Mouse (Mus musculus) ES-E14 (cell line): ENCODE data around the gene R3hdm2.

Source experiments
- CHD2 ChIP-seq: IDR thresholded peaks from 2 replicates; pipeline ENCODE4 v1.6.1; 2014; ENCODE audit warnings: mild to moderate bottlenecking, low read depth, low read length, inconsistent platforms
- HCFC1 ChIP-seq: IDR thresholded peaks from 2 replicates; pipeline ENCODE4 v1.6.1; 2012; ENCODE audit warnings: low read length, inconsistent platforms, borderline replicate concordance; ENCODE audit not compliant: insufficient read depth
- MAFK ChIP-seq: IDR thresholded peaks from 2 replicates; pipeline ENCODE4 v1.6.1; 2014; ENCODE audit warnings: mild to moderate bottlenecking, low read depth, low read length, inconsistent platforms; ENCODE audit not compliant: insufficient read depth
- ZC3H11A ChIP-seq: IDR thresholded peaks from 2 replicates; pipeline ENCODE4 v1.6.1; 2012; ENCODE audit warnings: low read depth, mild to moderate bottlenecking, inconsistent platforms, low read length, borderline replicate concordance
- ZNF384 ChIP-seq: IDR thresholded peaks from 2 replicates; pipeline ENCODE4 v1.6.1; 2012; ENCODE audit warnings: low read depth, low read length, inconsistent platforms

DNA sequence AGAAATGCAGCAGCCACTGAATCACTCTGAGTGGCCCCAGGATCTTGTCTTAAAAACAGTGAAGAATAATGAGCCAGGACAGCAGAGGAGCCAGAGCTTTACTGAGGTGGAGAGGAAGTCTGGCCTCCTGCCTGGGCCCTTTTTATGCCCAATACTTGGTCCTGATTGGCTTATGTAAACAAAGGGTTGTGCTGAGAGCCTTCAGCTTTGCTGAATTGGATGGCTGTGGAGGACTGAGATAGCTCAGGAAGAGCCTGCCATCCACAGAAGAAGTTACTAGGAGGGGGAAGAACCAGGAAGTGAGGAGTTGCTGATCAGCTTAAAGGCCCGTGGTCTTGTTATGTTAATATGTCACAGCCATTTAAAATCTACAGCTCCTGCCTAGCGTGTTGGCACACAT, 46.5 kb downstream of the R3hdm2 start:
- TF ChIP-seq MAFK: no peak
- TF ChIP-seq CHD2: no peak
- no peak for TF ChIP-seq ZNF384
- no peak for TF ChIP-seq ZC3H11A
- no peak for TF ChIP-seq HCFC1
